23 mouse cellular contexts compared by ENCODE assay signal in genomic region chr7:55927262-55927661, GRCm38 (mm10).
"Had no signal": no experiment of that assay in that cellular context is flagged by ENCODE, and none has a peak within 500 bp of the region (broad histone marks: within the 10 kb centered on the region; RNA-seq: fewer than 3 reads in every experiment).

No protein-coding gene starts in this region.

- H3K9ac ChIP-seq: kidney, embryonic 15.5 days; limb, embryonic 12.5 days; limb, embryonic 15.5 days; liver, embryonic 15.5 days; lung, embryonic 15.5 days; midbrain, embryonic 13.5 days; neural tube, embryonic 13.5 days had no signal

- H3K4me3 ChIP-seq: kidney, embryonic 15.5 days; left cerebral cortex, adult 2 months; limb, embryonic 12.5 days; limb, embryonic 15.5 days; liver, embryonic 15.5 days; lung, embryonic 15.5 days; megakaryocyte, embryonic 14.5 days; midbrain, embryonic 10.5 days; midbrain, embryonic 13.5 days; myocyte; neural tube, embryonic 13.5 days had no signal

- H3K9me3 ChIP-seq: kidney, embryonic 15.5 days; limb, embryonic 12.5 days; limb, embryonic 15.5 days; liver, embryonic 15.5 days; lung, embryonic 15.5 days; megakaryocyte, embryonic 14.5 days; midbrain, embryonic 10.5 days; midbrain, embryonic 13.5 days; neural tube, embryonic 13.5 days had no signal

- ATAC-seq: midbrain, embryonic 13.5 days; midbrain, embryonic 16.5 days had no signal

- H3K4me1 ChIP-seq: kidney, embryonic 15.5 days; limb, embryonic 12.5 days; limb, embryonic 15.5 days; liver, embryonic 15.5 days; lung, embryonic 15.5 days; midbrain, embryonic 10.5 days; midbrain, embryonic 13.5 days; neural tube, embryonic 13.5 days had no signal

- H3K27me3 ChIP-seq: kidney, embryonic 15.5 days; limb, embryonic 12.5 days; limb, embryonic 15.5 days; liver, embryonic 15.5 days; lung, embryonic 15.5 days; megakaryocyte, embryonic 14.5 days; midbrain, embryonic 13.5 days; neural tube, embryonic 13.5 days had no signal

- H3K4me2 ChIP-seq: kidney, embryonic 15.5 days; limb, embryonic 12.5 days; limb, embryonic 15.5 days; liver, embryonic 15.5 days; lung, embryonic 15.5 days; midbrain, embryonic 13.5 days; neural tube, embryonic 13.5 days had no signal

- H3K27ac ChIP-seq: kidney, embryonic 15.5 days; left cerebral cortex, adult 2 months; limb, embryonic 12.5 days; limb, embryonic 15.5 days; liver, embryonic 15.5 days; lung, embryonic 15.5 days; midbrain, embryonic 10.5 days; midbrain, embryonic 13.5 days; neural tube, embryonic 13.5 days had no signal

- DNase-seq: kidney, adult 11 months; kidney, adult 8-10 months; kidney, postnatal 10 days; kidney, postnatal 4 days; layer of hippocampus, postnatal 36 days; left cerebral cortex, postnatal 4 days; lung, adult 18-20 months; lung, postnatal 10 days; lung, postnatal 36 days; thymus, adult 18-20 months; thymus, postnatal 36 days had no signal
